Mouse (Mus musculus) embryonic facial prominence, embryonic 11.5 days (tissue): ENCODE data around the gene 5830411N06Rik. TPM values are rescaled to one million over a fixed set of nuclear protein-coding genes. Genes with fewer than 3 reads are reported as not detected.

Experiments
- polyA plus RNA-seq: library from polyadenylated mRNA; unstranded; fragments of >200 nt; fragmentation: Nextera tagmentation; extraction: Ambion mirVana; gene quantifications from 2 replicates; pipeline ENCODE4 v1.2.1, GENCODE M21; 2014

Gene 5830411N06Rik
- polyA plus RNA-seq, 1 experiment from 2014 or later: not detected

Other genes with a start within 250 kb of the 5830411N06Rik start
- gene Zfp511, start 210.9 kb upstream of the 5830411N06Rik start, polyA plus RNA-seq: 37.1 and 37.5 TPM in 2 replicates
- 74.8 and 75.7 TPM in 2 replicates for gene Tubgcp2, start 210.6 kb upstream of the 5830411N06Rik start, polyA plus RNA-seq
- gene Msx3, start 198.2 kb upstream of the 5830411N06Rik start, polyA plus RNA-seq: 2.5 and 3.9 TPM in 2 replicates
- 1.6 and 2.7 TPM in 2 replicates for gene Caly, start 164.7 kb upstream of the 5830411N06Rik start, polyA plus RNA-seq
- gene Prap1, start 153.9 kb upstream of the 5830411N06Rik start, polyA plus RNA-seq: not detected in 2 replicates
- 24.2 and 24.4 TPM in 2 replicates for gene Fuom, start 144.8 kb upstream of the 5830411N06Rik start, polyA plus RNA-seq
- gene Paox, start 131.5 kb upstream of the 5830411N06Rik start, polyA plus RNA-seq: 19.0 and 21.7 TPM in 2 replicates
- gene Echs1, start 130.8 kb upstream of the 5830411N06Rik start, polyA plus RNA-seq: 211 and 221 TPM in 2 replicates
- 22.5 and 23.1 TPM in 2 replicates for gene Mtg1, start 109.7 kb upstream of the 5830411N06Rik start, polyA plus RNA-seq
- 0.34 and 0.84 TPM in 2 replicates for gene Sprn, start 92.4 kb upstream of the 5830411N06Rik start, polyA plus RNA-seq
- gene Olfr522, start 82.5 kb upstream of the 5830411N06Rik start, polyA plus RNA-seq: not detected in 2 replicates
- not detected in 2 replicates for gene Olfr523, start 74.1 kb upstream of the 5830411N06Rik start, polyA plus RNA-seq
- gene Olfr524, start 41.3 kb upstream of the 5830411N06Rik start, polyA plus RNA-seq: not detected in 2 replicates
- gene Cd163l1, start 29.0 kb upstream of the 5830411N06Rik start, polyA plus RNA-seq: not detected in 2 replicates
- gene Olfr525, start 73.6 kb downstream of the 5830411N06Rik start, polyA plus RNA-seq: not detected in 2 replicates
- not detected in 2 replicates for gene Olfr527, start 86.7 kb downstream of the 5830411N06Rik start, polyA plus RNA-seq
- not detected in 2 replicates for gene Olfr60, start 114.4 kb downstream of the 5830411N06Rik start, polyA plus RNA-seq
- gene Olfr530, start 129.0 kb downstream of the 5830411N06Rik start, polyA plus RNA-seq: 0.11 TPM in 1 of 2 replicates, not detected in the other
- not detected in 2 replicates for gene Olfr531, start 155.6 kb downstream of the 5830411N06Rik start, polyA plus RNA-seq
- not detected in 2 replicates for gene Olfr532, start 174.4 kb downstream of the 5830411N06Rik start, polyA plus RNA-seq
- gene Olfr533, start 216.1 kb downstream of the 5830411N06Rik start, polyA plus RNA-seq: not detected in 2 replicates
- not detected in 2 replicates for gene Olfr535, start 236.9 kb downstream of the 5830411N06Rik start, polyA plus RNA-seq